Mouse (Mus musculus): Measurements from ENCODE around the gene Supt4a. TPM values are rescaled to one million over a fixed set of nuclear protein-coding genes. Genes with fewer than 3 reads are reported as not detected.
A peak's percentile ranks its signal among the peaks of the same experiment; 100 is the strongest.

The Supt4a gene
- total RNA-seq, 2 experiments from 2014 or later, result 75.6 to 77.3 TPM

DNA sequence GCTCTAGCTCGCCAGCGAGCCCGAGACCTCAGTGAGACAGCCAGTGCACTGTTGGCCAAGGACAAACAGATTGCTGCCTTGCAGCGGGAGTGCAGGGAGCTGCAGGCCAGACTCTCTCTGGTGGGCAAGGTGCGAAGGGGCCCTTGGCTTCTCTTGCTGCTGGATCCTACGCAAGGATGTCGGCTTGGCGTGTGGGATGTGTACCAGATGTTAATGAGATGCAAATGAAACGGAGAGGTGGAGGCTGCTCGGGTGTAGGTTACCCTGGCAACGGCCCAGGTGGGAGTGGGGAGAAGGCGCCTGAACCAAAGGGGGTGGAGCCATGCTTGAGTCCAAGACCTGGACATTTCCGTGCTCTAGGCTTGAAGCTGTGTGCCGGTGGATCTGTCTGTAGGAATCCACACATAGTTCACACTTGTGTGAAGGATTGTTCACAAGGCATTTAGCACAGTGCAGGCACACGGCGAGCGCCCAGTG, 26.2 kb downstream of the Supt4a start:
- peak; percentile 50 to 60 for DNase-seq (ENCODE audit: low spot score in 2 of 2)

GRCm38 (mm10) chr11:87763988-87764876, 26.9 kb downstream of the Supt4a start:
- peak; percentile 51 for DNase-seq (ENCODE audit: low spot score in 2 of 2)

- DNase-seq (ENCODE audit: low spot score in 2 of 2), result no peak
Measured at GRCm38 (mm10) chr11:87768745-87769144, 31.4 kb downstream of the Supt4a start.

- peak; percentile 42 to 73 for DNase-seq (ENCODE audit: low spot score in 2 of 2)
Measured at GRCm38 (mm10) chr11:87770989-87771388, 33.6 kb downstream of the Supt4a start.

DNA sequence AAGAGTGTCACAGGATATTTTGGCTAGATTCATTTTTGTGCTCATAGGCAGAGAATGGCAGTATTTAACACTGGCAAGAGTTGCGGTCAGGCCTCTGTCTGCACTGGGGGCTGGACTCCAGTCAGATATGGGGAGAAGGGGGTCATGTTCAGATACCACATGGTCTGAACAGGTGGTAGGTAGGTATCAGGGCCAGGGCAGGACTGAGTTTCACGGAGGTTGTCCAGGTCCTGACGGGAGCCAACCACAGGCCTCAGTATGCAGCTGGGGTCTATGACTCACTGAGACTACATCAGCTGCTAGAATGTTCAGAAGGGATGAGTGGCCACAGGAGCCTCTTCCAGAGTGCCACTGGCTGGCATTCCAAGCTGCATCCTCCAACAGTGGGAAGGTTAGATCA, 35.0 kb downstream of the Supt4a start:
- DNase-seq (ENCODE audit: low spot score in 2 of 2), result no peak

DNA sequence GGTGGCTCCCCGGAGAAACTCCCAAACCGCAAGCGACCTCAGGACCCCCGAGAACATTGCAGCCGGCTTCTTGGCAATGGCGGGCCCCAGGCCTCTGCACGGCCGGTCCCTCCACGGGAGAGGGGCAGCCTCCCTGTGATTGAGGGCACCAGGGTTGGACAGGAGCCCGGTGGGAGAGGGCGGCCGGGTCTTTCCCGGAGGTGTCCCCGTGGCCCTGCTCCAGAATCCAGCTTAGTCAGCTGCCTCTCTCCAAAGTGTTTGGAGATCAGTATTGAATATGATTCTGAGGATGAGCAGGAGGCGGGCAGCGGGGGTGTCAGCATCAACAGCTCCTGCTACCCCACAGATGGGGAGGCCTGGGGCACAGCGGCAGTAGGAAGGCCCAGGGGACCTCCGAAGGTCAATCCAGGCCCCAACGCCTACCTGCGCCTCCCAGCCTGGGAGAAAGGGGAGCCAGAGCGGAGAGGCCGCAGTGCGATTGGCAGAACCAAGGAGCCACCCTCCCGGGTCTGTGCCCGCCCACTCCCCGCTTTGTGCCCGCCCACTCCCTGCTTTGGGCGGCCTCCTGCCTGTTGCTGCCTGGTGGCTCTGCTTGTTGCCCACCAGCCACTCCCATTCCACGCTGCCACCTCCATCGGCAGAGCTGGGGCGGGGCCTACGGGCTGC, 40.9 kb downstream of the Supt4a start:
- DNase-seq (ENCODE audit: low spot score in 2 of 2), result peak; percentile 72 to 76

- DNase-seq (ENCODE audit: low spot score in 2 of 2), result no peak
Measured at GRCm38 (mm10) chr11:87778915-87779314, 41.6 kb downstream of the Supt4a start.

DNA sequence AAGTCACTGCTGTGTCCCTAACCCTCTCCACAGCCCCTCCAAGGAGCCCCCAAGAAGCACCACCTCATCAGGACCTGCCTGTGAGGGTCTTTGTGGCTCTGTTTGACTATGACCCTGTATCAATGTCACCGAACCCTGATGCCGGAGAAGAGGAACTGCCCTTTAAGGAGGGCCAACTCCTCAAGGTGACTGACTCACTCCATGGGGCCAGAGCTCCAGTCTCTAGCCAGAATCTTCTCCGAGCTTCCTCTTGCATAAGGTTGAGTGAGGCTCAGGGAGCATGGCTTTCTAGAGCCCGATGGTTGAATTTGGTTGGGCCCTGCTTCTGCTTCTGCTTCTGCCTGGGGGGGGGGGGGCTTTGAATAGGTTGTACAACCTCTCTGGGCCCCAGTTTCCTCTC, 42.0 kb downstream of the Supt4a start:
- no peak for DNase-seq (ENCODE audit: low spot score in 2 of 2)

DNA sequence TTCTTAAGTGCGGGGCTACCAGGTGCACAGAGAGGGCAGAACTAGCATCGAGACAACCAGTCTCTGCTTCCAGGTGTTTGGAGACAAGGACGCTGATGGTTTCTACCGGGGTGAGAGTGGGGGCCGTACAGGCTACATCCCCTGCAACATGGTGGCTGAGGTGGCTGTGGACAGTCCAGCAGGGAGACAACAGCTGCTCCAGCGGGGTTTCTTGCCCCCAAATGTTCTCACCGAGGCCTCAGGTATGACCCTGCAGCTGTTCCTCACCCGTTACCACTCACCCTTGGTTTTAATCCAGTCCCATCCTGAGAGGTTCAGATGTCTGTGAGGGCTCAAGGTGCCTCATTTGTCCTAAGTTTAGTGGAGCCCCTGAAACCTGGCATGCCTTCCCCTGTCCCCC, 42.8 kb downstream of the Supt4a start:
- DNase-seq (ENCODE audit: low spot score in 2 of 2), result no peak

DNA sequence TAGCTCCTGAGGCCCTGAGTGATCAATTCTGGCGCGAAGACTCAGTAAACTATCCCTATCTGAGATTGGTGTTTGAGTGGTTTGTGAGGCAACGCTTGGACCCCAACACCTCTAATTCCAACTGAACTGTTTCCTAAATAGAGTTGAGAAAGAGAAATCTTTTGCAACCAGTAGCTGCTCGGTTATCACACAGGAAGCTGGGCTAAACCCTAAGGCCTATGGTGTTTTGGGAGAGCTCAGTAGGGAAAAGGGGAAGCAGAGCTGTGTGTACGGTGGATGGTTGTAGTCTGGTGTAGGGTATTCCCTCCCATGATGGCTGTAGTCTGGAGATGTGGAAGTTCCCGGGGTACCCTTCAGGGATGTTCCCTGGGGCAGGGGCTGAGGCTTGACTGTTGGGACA, 52.7 kb downstream of the Supt4a start:
- no peak for DNase-seq (ENCODE audit: low spot score in 2 of 2)

Small RNA genes within 50 kb of the gene (microRNA-seq; reads per million reads assigned to microRNA genes)
- 0 reads per million in 2 experiments for gene Mir142
- 0 reads per million in 2 experiments for gene Mir142b

Other genes with a start within 250 kb of the Supt4a start
- gene Gm11492, start 170.9 kb upstream of the Supt4a start, total RNA-seq (2021), result not detected
- 100 to 1,000 TPM; 172 to 222 TPM for gene Sept4, start 168.6 kb upstream of the Supt4a start, total RNA-seq (2021)
- 10 to 100 TPM; 91.7 to 96.4 TPM for gene Mtmr4, start 145.4 kb upstream of the Supt4a start, total RNA-seq (2021)
- under 1 TPM; 0.47 to 0.66 TPM for gene Hsf5, start 120.4 kb upstream of the Supt4a start, total RNA-seq (2021)
- gene Rnf43, start 74.8 kb upstream of the Supt4a start, total RNA-seq (2021), result 1 to 10 TPM; 2.5 to 3.1 TPM
- 100 to 1,000 TPM; 128 to 144 TPM for gene Tspoap1, start 23.0 kb downstream of the Supt4a start, total RNA-seq (2021)
- gene Mpo, start 56.0 kb downstream of the Supt4a start, total RNA-seq (2021), result under 1 TPM in 1 of 2 experiments, not detected in 1; 0.22 TPM
- gene Lpo, start 90.7 kb downstream of the Supt4a start, total RNA-seq (2021), result under 1 TPM; 0.15 to 0.37 TPM
- gene Mks1, start 115.7 kb downstream of the Supt4a start, total RNA-seq (2021), result 1 to 10 TPM; 5.6 TPM
- gene Epx, start 138.0 kb downstream of the Supt4a start, total RNA-seq (2021), result under 1 TPM in 1 of 2 experiments, not detected in 1; 0.41 TPM
- gene Olfr462, start 154.7 kb downstream of the Supt4a start, total RNA-seq (2021), result not detected
- gene Olfr463, start 159.8 kb downstream of the Supt4a start, total RNA-seq (2021), result not detected
- not detected for gene Olfr464, start 183.4 kb downstream of the Supt4a start, total RNA-seq (2021)
- 100 to 1,000 TPM; 484 to 500 TPM for gene Dynll2, start 250.0 kb downstream of the Supt4a start, total RNA-seq (2021)

Measured in layer of hippocampus, adult 18-20 months (tissue).